Mouse (Mus musculus) cerebellum, postnatal 4 days (tissue): Measurements from ENCODE around the gene Adprhl1.

ENCODE experiments used
- DNase-seq, 2 experiments: peaks; one replicate each; pipeline ENCODE4 v3.0.0; 2022; ENCODE audit warnings: low spot score in 2 of 2, mixed read lengths in 1 of 2

Adprhl1 gene

GRCm38 (mm10) chr8:13254019-13254418, at the start of gene Adprhl1:
Gene Adprhl1 (minus strand): TSS chr8:13254162.
- DNase-seq: peak; percentile 51 to 70

GRCm38 (mm10) chr8:13301036-13301435, 47.1 kb upstream of the Adprhl1 start:
- no peak for DNase-seq

- DNase-seq: no peak
Measured at GRCm38 (mm10) chr8:13299571-13299970, 45.6 kb upstream of the Adprhl1 start.

- DNase-seq: no peak
Measured at GRCm38 (mm10) chr8:13293677-13294470, 39.9 kb upstream of the Adprhl1 start.

DNA sequence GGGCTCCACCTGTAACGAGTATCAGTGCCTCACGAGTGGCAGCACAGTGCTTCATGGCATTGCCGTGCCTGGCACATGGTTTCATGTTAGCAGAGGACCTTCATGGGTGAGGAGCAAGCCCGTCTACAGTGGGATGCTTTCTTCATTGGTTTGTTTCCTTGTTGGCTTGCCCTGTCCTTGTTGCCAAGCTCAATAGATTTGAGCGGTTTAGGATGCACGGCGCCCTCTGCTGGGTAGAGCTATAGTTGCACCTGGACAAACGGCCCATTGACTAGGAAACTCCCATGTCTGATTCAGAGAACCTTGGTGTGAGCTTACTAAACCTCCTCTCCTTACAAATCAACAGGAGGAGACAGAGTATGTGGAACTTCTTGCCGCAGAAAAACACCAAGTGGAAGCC, 38.4 kb upstream of the Adprhl1 start:
- DNase-seq: peak; percentile 59 to 78

- no peak for DNase-seq
Measured at GRCm38 (mm10) chr8:13288646-13289045, 34.7 kb upstream of the Adprhl1 start.

DNA sequence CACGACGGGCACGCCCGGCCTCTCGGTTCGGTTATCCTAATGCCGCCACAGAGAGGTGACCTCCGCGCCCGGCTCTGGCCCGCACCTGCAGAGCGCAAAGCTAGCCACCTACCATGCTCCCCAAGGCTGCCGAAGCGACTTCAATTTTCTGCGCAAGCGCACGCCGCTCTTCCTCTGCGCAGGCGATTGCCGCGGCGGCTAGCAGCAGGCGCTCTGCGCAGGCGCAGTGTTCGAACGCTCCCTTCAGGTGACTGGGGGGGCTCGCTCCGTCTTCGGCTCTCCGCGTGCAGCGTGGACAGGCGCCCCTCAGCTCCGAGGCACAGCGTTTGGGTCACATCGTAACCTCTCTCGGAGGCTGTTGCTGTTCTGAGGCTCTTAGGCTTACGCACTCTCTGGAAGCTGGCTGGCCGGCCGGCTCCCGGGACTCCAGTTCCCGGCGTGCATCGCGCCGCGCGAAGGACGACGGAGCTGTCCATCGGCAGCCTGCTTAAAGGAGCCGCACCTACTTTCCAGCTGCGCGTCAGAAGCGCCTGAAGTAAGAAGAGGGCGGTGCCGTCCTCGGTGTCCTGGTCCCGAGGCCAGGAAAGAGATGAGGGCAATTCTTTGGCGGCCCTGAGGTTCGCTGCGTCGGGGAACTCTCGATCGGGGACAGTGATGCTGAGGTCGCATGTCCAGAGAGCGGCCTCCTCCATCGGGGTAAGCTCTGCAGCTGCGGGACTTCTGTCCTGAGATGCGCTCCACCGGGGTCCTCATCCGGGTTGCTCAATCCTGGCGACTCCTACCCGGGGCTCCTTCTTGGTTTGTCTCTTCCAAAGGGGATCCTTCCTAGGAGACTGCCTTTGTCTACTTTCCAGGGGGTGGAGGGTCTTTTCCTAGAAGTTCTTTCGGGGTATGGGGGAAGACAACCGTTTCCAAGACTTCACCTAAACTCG, 34.0 kb upstream of the Adprhl1 start, which contains the start of the genes Dcun1d2 and Tmco3:
Dcun1d2 (minus strand) TSS at position 440 of the 932 bp plus-strand sequence.
Tmco3 (plus strand) TSS at position 499 of the 932 bp plus-strand sequence.
- DNase-seq: peak; percentile 83 to 94

DNA sequence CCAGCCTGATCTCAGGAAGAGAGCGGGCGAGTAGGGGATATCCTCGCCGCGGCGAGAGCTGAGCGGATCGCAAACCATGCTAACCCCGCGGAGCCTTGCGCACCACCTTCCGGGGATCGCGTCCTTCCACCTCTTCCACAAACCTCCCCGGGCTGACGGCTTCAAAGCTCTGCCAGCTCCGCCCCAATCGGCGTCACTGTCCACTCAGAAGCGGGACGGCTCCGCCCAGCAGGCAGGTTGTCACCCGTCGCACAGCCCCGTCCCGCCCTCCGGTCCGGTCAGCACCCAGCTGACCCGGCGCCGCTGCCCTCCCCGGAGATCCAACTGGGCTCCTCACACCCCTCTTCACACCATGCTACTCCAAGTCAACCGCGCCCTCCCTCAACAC, 33.3 kb upstream of the Adprhl1 start:
- DNase-seq: peak; percentile 57 to 72

DNA sequence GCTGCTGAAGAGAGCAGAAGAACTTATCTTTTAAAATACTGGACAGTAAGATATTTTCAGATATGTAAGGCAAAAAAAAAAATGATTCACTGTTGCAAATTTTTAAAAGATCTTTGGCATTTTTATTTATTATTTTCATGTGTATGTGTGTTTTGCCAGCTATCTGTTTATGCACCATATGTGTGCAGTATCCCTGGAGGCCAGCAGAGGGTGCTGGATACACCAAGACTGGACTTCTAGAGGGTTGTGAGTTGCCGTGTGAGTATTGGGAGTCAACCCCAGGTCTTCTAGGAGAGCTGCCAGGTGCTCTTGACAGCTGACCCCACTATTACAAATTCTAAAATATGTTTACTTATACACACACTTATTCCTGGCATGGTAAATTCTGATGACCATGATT, 29.2 kb upstream of the Adprhl1 start:
- no peak for DNase-seq

DNA sequence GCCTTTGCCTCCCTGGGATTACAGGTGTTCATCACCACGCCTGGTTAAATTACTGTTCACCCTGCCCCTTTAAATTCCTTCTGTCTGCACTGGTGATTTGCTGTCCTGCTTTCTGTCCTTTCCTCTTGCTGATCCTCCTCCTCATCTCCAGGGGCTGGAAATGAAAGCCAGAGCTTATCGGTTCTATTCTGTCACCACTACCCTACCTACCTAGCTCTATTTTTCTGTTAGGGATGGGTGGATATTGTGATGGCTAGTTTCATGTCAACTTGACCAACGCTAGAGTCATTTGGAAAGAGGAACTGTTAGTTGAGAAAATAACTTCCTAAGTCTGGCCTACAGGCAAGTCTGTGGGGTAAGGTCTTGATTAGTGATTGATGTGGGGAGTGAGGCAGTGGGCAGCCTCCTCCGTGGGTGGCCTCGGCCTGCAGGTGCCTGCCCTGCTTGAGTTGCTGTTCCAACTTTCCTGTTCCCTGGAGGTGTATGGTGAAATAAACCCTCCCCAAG, 23.0 kb upstream of the Adprhl1 start:
- no peak for DNase-seq

- DNase-seq: no peak
Measured at GRCm38 (mm10) chr8:13272834-13273233, 18.9 kb upstream of the Adprhl1 start.

DNA sequence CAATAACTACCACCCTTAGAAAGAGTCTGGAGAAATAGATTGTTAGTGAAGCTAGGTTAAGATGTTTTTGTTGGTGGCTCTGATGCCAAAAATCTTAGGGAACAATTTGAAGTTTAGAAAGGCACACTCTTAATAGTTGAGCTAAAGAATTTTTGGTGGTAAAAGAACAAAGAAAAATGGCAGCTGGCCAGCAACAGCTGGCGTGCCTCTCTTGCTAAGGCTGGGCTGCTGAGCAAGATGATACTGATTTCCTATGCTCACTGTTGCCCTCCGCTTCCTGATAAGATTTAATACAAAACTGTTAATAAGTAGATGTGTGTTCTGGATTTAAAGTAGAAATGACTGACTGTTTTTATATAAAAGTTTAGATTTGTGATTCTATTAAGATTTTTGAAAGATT, 13.6 kb upstream of the Adprhl1 start:
- no peak for DNase-seq

GRCm38 (mm10) chr8:13263376-13263775, 9.4 kb upstream of the Adprhl1 start:
- DNase-seq: no peak

GRCm38 (mm10) chr8:13253413-13253812, 549 bp downstream of the Adprhl1 start:
- DNase-seq: no peak

DNA sequence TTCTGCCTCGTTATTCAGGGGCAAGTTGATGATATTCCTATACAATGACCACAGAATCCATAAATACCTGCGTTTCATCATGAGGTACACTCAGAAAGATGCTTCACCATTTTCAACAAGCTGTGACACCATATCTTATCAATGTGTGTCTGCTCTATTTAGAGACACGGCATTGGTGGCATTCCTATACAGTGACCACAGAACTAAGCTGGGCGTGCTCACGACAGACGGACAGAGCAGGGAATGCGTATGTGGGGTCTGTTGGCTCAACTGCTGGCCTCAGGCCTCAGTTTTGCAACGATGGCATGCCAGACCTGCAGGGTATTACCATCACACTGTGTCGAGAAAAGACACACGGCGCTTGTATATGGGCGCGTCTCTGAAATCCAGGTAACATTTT, 1.1 kb downstream of the Adprhl1 start:
- no peak for DNase-seq

DNA sequence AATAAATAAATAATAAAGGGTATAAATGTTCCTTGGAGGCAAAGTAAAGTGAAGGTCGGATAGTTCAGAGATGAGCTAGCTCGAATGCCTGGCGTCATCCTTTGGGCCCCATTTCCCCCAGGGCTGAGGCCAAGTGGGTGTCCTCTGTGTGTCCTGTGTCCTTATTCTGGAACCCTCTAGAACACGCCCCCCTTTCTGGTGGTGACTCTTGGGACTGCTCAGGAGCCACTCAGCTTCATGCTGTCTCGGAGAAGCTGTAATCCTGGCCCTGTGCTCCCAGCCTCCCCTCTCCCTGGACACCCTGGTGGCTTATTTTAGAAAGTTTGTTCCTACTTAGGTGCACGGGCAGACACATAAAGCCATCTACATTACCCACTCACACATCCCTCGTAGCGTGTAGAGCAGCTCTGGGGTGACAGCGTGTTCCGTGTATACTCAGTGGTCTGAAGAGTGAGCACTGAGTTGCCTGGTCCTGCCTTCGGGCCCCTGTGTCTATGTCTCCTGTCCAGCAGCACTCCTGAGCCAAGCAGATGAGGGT, 9.6 kb downstream of the Adprhl1 start:
- DNase-seq: no peak

- no peak for DNase-seq
Measured at GRCm38 (mm10) chr8:13242985-13243870, 10.7 kb downstream of the Adprhl1 start.

DNA sequence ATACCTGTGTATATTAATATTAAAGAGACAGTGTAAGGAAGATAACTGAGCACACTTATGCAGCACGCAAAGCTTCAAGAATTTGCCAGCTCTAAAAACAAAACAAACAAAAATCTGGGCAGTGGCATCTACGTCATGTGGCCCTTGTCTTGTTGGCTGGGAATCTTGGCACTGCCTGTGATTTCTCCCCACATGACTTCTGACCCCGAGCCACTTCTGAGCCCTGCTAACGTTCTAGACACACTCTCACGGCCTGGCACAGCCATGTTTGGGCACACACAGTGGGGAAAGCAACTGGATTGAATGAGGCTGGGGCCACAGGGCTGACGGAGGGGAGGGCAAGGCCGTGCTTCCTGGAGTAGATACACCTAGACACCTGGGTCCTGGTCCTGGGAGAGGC, 13.3 kb downstream of the Adprhl1 start:
- DNase-seq: no peak

DNA sequence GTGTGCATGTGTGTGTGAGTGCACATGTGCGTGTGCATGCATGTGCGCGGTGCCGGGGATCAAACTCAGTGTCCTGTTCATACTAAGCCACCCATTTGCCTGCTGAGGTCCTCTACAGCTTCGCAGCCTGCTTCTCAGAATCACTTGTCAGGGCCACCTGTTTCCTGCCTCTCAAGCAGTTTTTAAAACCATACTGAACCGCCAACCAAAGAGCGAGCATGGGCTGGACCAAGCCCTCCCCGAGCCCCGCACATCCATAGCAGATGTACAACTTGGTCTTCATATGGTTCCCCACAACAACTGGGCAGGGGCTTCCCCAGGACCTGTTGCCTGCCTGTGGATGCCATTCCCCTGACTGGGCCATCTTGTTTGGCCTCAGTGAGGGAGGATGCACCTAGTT, 13.9 kb downstream of the Adprhl1 start:
- no peak for DNase-seq

DNA sequence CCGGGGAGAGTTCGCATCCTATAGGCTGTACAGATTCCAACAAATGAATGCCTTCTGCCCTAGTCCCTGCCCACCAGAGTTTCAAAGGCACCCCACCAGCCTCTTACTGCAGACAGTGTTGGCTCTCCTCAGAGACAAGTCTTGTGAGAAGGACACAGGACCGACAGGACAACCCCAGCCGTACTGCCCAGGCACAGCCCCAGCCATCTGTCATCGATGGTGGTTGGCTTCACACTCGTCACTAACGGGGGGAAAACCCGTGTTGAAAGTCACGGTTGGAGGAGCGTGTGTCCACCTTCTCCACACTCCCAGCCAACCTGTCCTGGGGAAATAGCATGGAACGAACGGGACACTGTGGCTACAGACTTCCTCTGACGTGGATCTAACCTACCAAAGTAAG, 19.2 kb downstream of the Adprhl1 start:
- DNase-seq: no peak

DNA sequence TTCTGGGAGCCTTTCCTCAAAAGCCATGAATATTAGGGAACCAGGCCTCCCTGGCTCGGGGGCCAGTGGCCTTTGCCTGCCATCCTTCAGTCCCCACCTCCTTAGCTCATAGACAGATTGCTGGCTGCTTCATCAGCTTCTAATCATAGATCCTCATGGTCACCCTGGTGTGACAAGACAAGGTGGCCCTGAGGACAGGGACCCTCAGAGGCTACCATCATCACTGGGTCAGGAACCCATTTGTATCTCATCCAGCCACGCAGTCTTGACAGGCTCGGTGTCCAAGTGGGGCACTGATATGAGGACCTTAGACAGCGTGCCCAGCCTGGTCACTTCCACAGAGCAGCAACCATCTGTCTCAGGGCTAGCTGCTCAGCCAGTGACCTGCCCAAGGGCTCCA, 23.5 kb downstream of the Adprhl1 start:
- DNase-seq: no peak
